Mouse (Mus musculus): ENCODE measurements around the gene Tent5a. TPM values are rescaled to one million over a fixed set of nuclear protein-coding genes. Genes with fewer than 3 reads are reported as not detected.

Gene Tent5a
- polyA plus RNA-seq, 1 experiment from 2014 or later, result 23.4 TPM

- TF ChIP-seq CTCF (IDR thresholded peaks at IDR 0.05; ENCODE audit: low read depth), result no peak
- Histone ChIP-seq H3K4me1 (replicated peaks; ENCODE audit: control insufficient read depth, insufficient read depth, low read length) (no peaks in the 10 kb centered on the region), H3K9me3 (ENCODE audit: control insufficient read depth) (no peaks in the 10 kb centered on the region), H3K27ac (ENCODE audit: low read depth, low read length) (no peak overlapping the region), H3K27me3 (replicated peaks; ENCODE audit: control insufficient read depth, insufficient read depth, low read length) (no peaks in the 10 kb centered on the region), H3K36me3 (ENCODE audit: control insufficient read depth, insufficient read depth) (peaks cover 17% of the 10 kb centered on the region; the same call in 1 of the 2 replicates), H3K4me3 (ENCODE audit: low read depth, low read length) (no peak overlapping the region), H3K4me2 (replicated peaks; ENCODE audit: low read depth) (no peak overlapping the region), H3K9ac (ENCODE audit: low read depth, low read length) (no peak overlapping the region)
- ATAC-seq, result no peak
- WGBS, result 67% methylated on average over 8 of the region's 8 CpGs
Observed at GRCm38 (mm10) chr9:85320167-85320951, 6.8 kb downstream of the Tent5a start.

DNA sequence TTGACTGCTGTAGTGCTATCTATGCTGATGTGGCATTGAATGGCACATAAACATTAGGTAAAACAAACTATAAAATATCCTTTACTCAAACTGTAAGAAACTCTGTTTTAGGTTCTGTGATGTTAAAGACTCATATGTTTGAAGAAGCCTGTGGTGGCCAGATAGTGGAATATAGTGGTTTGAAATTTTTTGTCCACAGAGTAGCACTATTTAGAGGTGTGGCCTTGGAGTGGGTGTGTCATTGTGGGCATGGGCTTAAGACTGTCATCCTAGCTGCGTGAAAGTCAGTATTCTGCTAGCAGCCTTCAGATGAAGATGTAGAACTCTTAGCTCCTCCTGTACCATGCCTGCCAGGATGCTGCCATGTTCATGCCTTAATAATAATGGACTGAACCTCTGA, 11.0 kb downstream of the Tent5a start:
- Histone ChIP-seq H3K9me3 (ENCODE audit: control insufficient read depth) (no peaks in the 10 kb centered on the region), H3K4me2 (replicated peaks; ENCODE audit: low read depth) (no peak overlapping the region), H3K4me3 (ENCODE audit: low read depth, low read length) (no peak overlapping the region), H3K9ac (ENCODE audit: low read depth, low read length) (no peak overlapping the region), H3K4me1 (replicated peaks; ENCODE audit: control insufficient read depth, insufficient read depth, low read length) (no peaks in the 10 kb centered on the region), H3K36me3 (ENCODE audit: control insufficient read depth, insufficient read depth) (peaks cover 10% of the 10 kb centered on the region; the same call in 1 of the 2 replicates), H3K27ac (ENCODE audit: low read depth, low read length) (no peak overlapping the region), H3K27me3 (replicated peaks; ENCODE audit: control insufficient read depth, insufficient read depth, low read length) (no peaks in the 10 kb centered on the region)
- WGBS, result 41% methylated on average over 1 of the region's 1 CpGs
- ATAC-seq, result no peak
- no peak for TF ChIP-seq CTCF (IDR thresholded peaks at IDR 0.05; ENCODE audit: low read depth)

DNA sequence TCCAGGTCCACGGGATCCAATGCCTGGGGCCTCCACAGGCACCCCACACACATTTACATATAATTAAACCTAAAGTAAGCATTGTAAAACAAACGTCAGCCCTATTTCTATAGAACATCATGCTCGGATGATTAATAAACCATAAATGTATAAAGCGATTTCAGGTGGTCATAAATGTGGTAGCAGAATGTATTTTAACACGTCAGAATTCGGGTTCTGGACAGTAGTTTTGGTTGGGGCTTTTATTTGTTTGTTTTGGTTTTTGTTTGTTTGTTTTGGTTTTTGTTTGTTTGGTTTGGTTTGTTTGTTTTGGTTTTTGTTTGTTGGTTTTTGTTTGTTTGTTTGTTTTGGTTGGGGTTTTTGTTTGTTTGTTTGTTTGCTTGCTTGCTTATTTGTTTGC, 14.7 kb downstream of the Tent5a start, which contains the start of gene Gm11114:
TSS of gene Gm11114 (plus strand) at position 301 of the 400 bp plus-strand sequence.
- H3K4me1 ChIP-seq (replicated peaks; ENCODE audit: control insufficient read depth, insufficient read depth, low read length), result no peaks in the 10 kb centered on the region
- 79% methylated on average over 6 of the region's 6 CpGs for WGBS
- no peaks in the 10 kb centered on the region for H3K9me3 ChIP-seq (ENCODE audit: control insufficient read depth)
- H3K4me3 ChIP-seq (ENCODE audit: low read depth, low read length), result no peak within 1 kb of the TSS
- no peak within 1 kb of the TSS for H3K9ac ChIP-seq (ENCODE audit: low read depth, low read length)
- no peak within 1 kb of the TSS for H3K4me2 ChIP-seq (replicated peaks; ENCODE audit: low read depth)
- no peaks in the 10 kb centered on the region for H3K36me3 ChIP-seq (ENCODE audit: control insufficient read depth, insufficient read depth)
- no peak for ATAC-seq
- no peak for TF ChIP-seq CTCF (IDR thresholded peaks at IDR 0.05; ENCODE audit: low read depth)
- H3K27me3 ChIP-seq (replicated peaks; ENCODE audit: control insufficient read depth, insufficient read depth, low read length), result no peaks in the 10 kb centered on the region
- H3K27ac ChIP-seq (ENCODE audit: low read depth, low read length), result no peak within 1 kb of the TSS

GRCm38 (mm10) chr9:85303378-85303777, 23.8 kb downstream of the Tent5a start:
- 67% methylated on average over 3 of the region's 3 CpGs for WGBS
- Histone ChIP-seq H3K27me3 (replicated peaks; ENCODE audit: control insufficient read depth, insufficient read depth, low read length) (no peaks in the 10 kb centered on the region), H3K4me3 (ENCODE audit: low read depth, low read length) (no peak overlapping the region), H3K4me2 (replicated peaks; ENCODE audit: low read depth) (no peak overlapping the region), H3K9ac (ENCODE audit: low read depth, low read length) (no peak overlapping the region), H3K4me1 (replicated peaks; ENCODE audit: control insufficient read depth, insufficient read depth, low read length) (no peaks in the 10 kb centered on the region), H3K27ac (ENCODE audit: low read depth, low read length) (no peak overlapping the region), H3K9me3 (ENCODE audit: control insufficient read depth) (no peaks in the 10 kb centered on the region), H3K36me3 (ENCODE audit: control insufficient read depth, insufficient read depth) (no peaks in the 10 kb centered on the region)
- TF ChIP-seq CTCF (IDR thresholded peaks at IDR 0.05; ENCODE audit: low read depth), result no peak
- no peak for ATAC-seq

- Histone ChIP-seq H3K27ac (ENCODE audit: low read depth, low read length) (no peak overlapping the region), H3K4me3 (ENCODE audit: low read depth, low read length) (no peak overlapping the region), H3K27me3 (replicated peaks; ENCODE audit: control insufficient read depth, insufficient read depth, low read length) (no peaks in the 10 kb centered on the region), H3K4me2 (replicated peaks; ENCODE audit: low read depth) (no peak overlapping the region), H3K9ac (ENCODE audit: low read depth, low read length) (no peak overlapping the region), H3K36me3 (ENCODE audit: control insufficient read depth, insufficient read depth) (no peaks in the 10 kb centered on the region), H3K4me1 (replicated peaks; ENCODE audit: control insufficient read depth, insufficient read depth, low read length) (no peaks in the 10 kb centered on the region), H3K9me3 (ENCODE audit: control insufficient read depth) (no peaks in the 10 kb centered on the region)
- no peak for TF ChIP-seq CTCF (IDR thresholded peaks at IDR 0.05; ENCODE audit: low read depth)
- WGBS, result 72% methylated on average over 4 of the region's 4 CpGs
- no peak for ATAC-seq
Observed at GRCm38 (mm10) chr9:85302849-85303248, 24.3 kb downstream of the Tent5a start.

DNA sequence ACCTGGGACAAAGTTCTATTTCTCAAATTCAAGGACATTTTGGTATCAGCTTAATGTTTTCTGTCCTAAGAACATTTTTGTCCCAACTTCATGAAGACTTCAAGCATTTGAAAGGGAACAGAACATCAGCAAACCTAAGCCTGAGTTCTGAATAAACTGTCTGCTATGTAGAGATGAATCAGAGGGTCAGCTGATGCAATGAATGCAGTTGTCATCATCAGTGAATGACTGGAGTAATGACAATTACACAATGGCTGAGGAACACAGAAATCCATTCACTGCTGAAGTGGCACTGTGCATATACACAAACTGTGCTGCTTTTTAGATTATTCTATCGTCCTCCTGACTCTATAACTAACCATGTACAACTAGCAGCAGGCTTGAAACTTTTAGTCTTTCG, 53.0 kb downstream of the Tent5a start:
- H3K27me3 ChIP-seq (replicated peaks; ENCODE audit: control insufficient read depth, insufficient read depth, low read length), result no peaks in the 10 kb centered on the region
- no peak overlapping the region for H3K4me3 ChIP-seq (ENCODE audit: low read depth, low read length)
- no peak for TF ChIP-seq CTCF (IDR thresholded peaks at IDR 0.05; ENCODE audit: low read depth)
- WGBS, result 81% methylated on average over 2 of the region's 2 CpGs
- no peak for ATAC-seq
- H3K4me1 ChIP-seq (replicated peaks; ENCODE audit: control insufficient read depth, insufficient read depth, low read length), result no peaks in the 10 kb centered on the region
- no peaks in the 10 kb centered on the region for H3K36me3 ChIP-seq (ENCODE audit: control insufficient read depth, insufficient read depth)
- H3K27ac ChIP-seq (ENCODE audit: low read depth, low read length), result no peak overlapping the region
- H3K9ac ChIP-seq (ENCODE audit: low read depth, low read length), result no peak overlapping the region
- H3K9me3 ChIP-seq (ENCODE audit: control insufficient read depth), result no peaks in the 10 kb centered on the region
- no peak overlapping the region for H3K4me2 ChIP-seq (replicated peaks; ENCODE audit: low read depth)

Other genes with a start within 250 kb of the Tent5a start
- not detected in 2 replicates for gene Gm11114, start 14.6 kb downstream of the Tent5a start, polyA plus RNA-seq (2015; fragmentation: Nextera tagmentation; extraction: Ambion mirVana)